In the genomic region with DNA sequence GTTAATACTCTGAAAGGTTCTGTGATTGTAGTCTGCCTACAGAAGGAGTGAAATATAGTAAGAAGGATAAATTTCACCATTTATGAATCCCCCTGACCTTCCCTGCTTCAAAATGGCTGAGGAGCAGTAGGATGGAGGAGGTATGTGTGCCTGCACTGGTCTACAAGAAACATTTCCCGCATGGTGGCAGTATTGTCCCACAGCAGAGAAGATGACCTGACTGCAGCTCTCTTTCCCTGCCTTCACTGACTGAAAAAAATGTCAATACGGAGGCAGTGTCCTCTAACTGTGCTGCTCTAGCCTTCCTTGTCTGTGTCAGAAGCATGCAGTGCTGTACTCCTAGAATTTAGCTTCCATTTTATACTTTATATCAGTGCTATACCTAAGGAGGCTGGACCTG, we compare ENCODE assay signal across 7 mouse cellular contexts.
DNase-seq lines count a peak whose midpoint lies in the region; ATAC-seq and TF ChIP-seq lines count a peak whose summit lies in the region.
"Not testable (repeated sequence)": the region's sequence is repeated elsewhere in the genome, so short reads cannot be mapped to it uniquely, and the experiment has no call there.

No protein-coding gene starts in this region.

- not testable (repeated sequence) for H3K36me3 ChIP-seq in embryonic facial prominence, embryonic 14.5 days (ENCODE audit: control insufficient read depth, insufficient read depth, low read length); heart, embryonic 11.5 days (ENCODE audit: control insufficient read depth, insufficient read depth, low read length); hindbrain, postnatal 0 days (ENCODE audit: insufficient read depth, low read length); limb, embryonic 13.5 days; megakaryocyte, embryonic 14.5 days (replicated peaks; ENCODE audit: low read length); neural tube, embryonic 14.5 days (ENCODE audit: control insufficient read depth, insufficient read depth, low read length)

- H3K4me3 ChIP-seq in embryonic facial prominence, embryonic 14.5 days (ENCODE audit: low read depth, low read length); heart, embryonic 11.5 days (ENCODE audit: low read depth, low read length); hindbrain, postnatal 0 days (ENCODE audit: low read length); limb, embryonic 13.5 days; neural tube, embryonic 14.5 days (ENCODE audit: low read depth, low read length): not testable (repeated sequence)
- peak overlapping the region; percentile 85 for H3K4me3 ChIP-seq in megakaryocyte, embryonic 14.5 days (replicated peaks)

- DNase-seq in R1 (ENCODE audit: low read depth, low spot score) = peak; percentile 66
- DNase-seq in embryonic facial prominence, embryonic 14.5 days (ENCODE audit: low spot score) = peak; percentile 80
- DNase-seq in hindbrain, postnatal 0 days (ENCODE audit: low spot score) = peak; percentile 79

- H3K4me1 ChIP-seq in embryonic facial prominence, embryonic 14.5 days (ENCODE audit: control insufficient read depth, insufficient read depth, low read length); heart, embryonic 11.5 days (ENCODE audit: control insufficient read depth, insufficient read depth, low read length); hindbrain, postnatal 0 days (ENCODE audit: insufficient read depth, low read length); limb, embryonic 13.5 days; neural tube, embryonic 14.5 days (ENCODE audit: control insufficient read depth, insufficient read depth, low read length): not testable (repeated sequence)
- H3K4me1 ChIP-seq in megakaryocyte, embryonic 14.5 days = peaks cover 63% of the 10 kb centered on the region

- ATAC-seq in embryonic facial prominence, embryonic 14.5 days (ENCODE audit: low read depth) = peak; percentile 62; the same call in 1 of the 2 replicates
- 0 out of 2 replicates have a peak, but pooled peaks have one; percentile 52 for ATAC-seq in heart, embryonic 11.5 days (replicated peaks; ENCODE audit: insufficient number of reproducible peaks, low FRiP score, low TSS enrichment)
- ATAC-seq in hindbrain, postnatal 0 days = peak; percentile 82
- 0 out of 2 replicates have a peak, but pooled peaks have one; percentile 61 for ATAC-seq in limb, embryonic 13.5 days (ENCODE audit: low FRiP score, low read depth)
- peak; percentile 77 for ATAC-seq in neural tube, embryonic 14.5 days (ENCODE audit: low read depth)

- TF ChIP-seq CTCF in hindbrain, postnatal 0 days (IDR thresholded peaks at IDR 0.05; ENCODE audit: low read depth) = peak; percentile 64

- not testable (repeated sequence) for H3K27me3 ChIP-seq in embryonic facial prominence, embryonic 14.5 days (replicated peaks; ENCODE audit: control insufficient read depth, insufficient read depth, low read length); heart, embryonic 11.5 days (ENCODE audit: control insufficient read depth, insufficient read depth, low read length); hindbrain, postnatal 0 days (ENCODE audit: insufficient read depth, low read length); limb, embryonic 13.5 days; megakaryocyte, embryonic 14.5 days (replicated peaks); neural tube, embryonic 14.5 days (ENCODE audit: control insufficient read depth, insufficient read depth, low read length)

- H3K9me3 ChIP-seq in embryonic facial prominence, embryonic 14.5 days (ENCODE audit: control insufficient read depth, low read length); heart, embryonic 11.5 days (replicated peaks; ENCODE audit: control insufficient read depth, low read length); hindbrain, postnatal 0 days (ENCODE audit: low read length); limb, embryonic 13.5 days; megakaryocyte, embryonic 14.5 days; neural tube, embryonic 14.5 days (ENCODE audit: control insufficient read depth, low read length): not testable (repeated sequence)

- peak overlapping the region; percentile 31; the same call in 1 of the 2 replicates for H3K4me2 ChIP-seq in embryonic facial prominence, embryonic 14.5 days (ENCODE audit: low read depth, low read length)
- not testable (repeated sequence) for H3K4me2 ChIP-seq in heart, embryonic 11.5 days; neural tube, embryonic 14.5 days (ENCODE audit: low read depth, low read length)
- H3K4me2 ChIP-seq in hindbrain, postnatal 0 days (ENCODE audit: low read depth, low read length) = 0 out of 2 replicates have a peak overlapping the region, but pooled peaks have one; percentile 5
- H3K4me2 ChIP-seq in limb, embryonic 13.5 days (replicated peaks) = peak overlapping the region; percentile 21; the same call in 1 of the 2 replicates

- H3K9ac ChIP-seq in embryonic facial prominence, embryonic 14.5 days (ENCODE audit: low read depth, low read length); heart, embryonic 11.5 days (ENCODE audit: low read depth, low read length); hindbrain, postnatal 0 days (replicated peaks; ENCODE audit: low read length); limb, embryonic 13.5 days; neural tube, embryonic 14.5 days (replicated peaks; ENCODE audit: low read depth, low read length): not testable (repeated sequence)

- H3K27ac ChIP-seq in embryonic facial prominence, embryonic 14.5 days (replicated peaks; ENCODE audit: low read depth, low read length); heart, embryonic 11.5 days (ENCODE audit: low read depth, low read length); hindbrain, postnatal 0 days; limb, embryonic 13.5 days; neural tube, embryonic 14.5 days (ENCODE audit: low read depth, low read length): not testable (repeated sequence)

- WGBS in embryonic facial prominence, embryonic 14.5 days = 62% methylated on average over 2 of the region's 2 CpGs
- 49% methylated on average over 2 of the region's 2 CpGs for whole genome bisulfite sequencing in heart, embryonic 11.5 days (ENCODE audit: insufficient replicate concordance)
- 34% methylated on average over 2 of the region's 2 CpGs for WGBS in hindbrain, postnatal 0 days
- 66% methylated on average over 2 of the region's 2 CpGs for whole genome bisulfite sequencing in limb, embryonic 13.5 days
- 61% methylated on average over 2 of the region's 2 CpGs for WGBS in neural tube, embryonic 14.5 days
